Mouse (Mus musculus): ENCODE measurements around the gene Rhno1. TPM values are rescaled to one million over a fixed set of nuclear protein-coding genes. Genes with fewer than 3 reads are reported as not detected.
"Not testable (repeated sequence)": the region's sequence is repeated elsewhere in the genome, so short reads cannot be mapped to it uniquely, and the experiment has no call there.

The Rhno1 gene
- polyA plus RNA-seq, 1 experiment = 27.3 TPM

GRCm38 (mm10) chr6:128389185-128389584, 26.5 kb upstream of the Rhno1 start:
- Histone ChIP-seq H3K4me1 (ENCODE audit: control insufficient read depth, insufficient read depth, low read length) (no peaks in the 10 kb centered on the region), H3K27ac (ENCODE audit: insufficient read depth, low read depth, low read length) (no peak overlapping the region), H3K4me3 (ENCODE audit: insufficient read depth, low read length) (no peak overlapping the region)
- TF ChIP-seq POLR2A (IDR thresholded peaks at IDR 0.05; ENCODE audit: borderline replicate concordance, low read depth, low read length) (no peak), CTCF (IDR thresholded peaks at IDR 0.05; ENCODE audit: low read depth, low read length) (no peak)

- Histone ChIP-seq H3K27ac (ENCODE audit: insufficient read depth, low read depth, low read length) (no peak overlapping the region), H3K4me3 (ENCODE audit: insufficient read depth, low read length) (no peak overlapping the region), H3K4me1 (ENCODE audit: control insufficient read depth, insufficient read depth, low read length) (peaks cover 19% of the 10 kb centered on the region)
- TF ChIP-seq POLR2A (IDR thresholded peaks at IDR 0.05; ENCODE audit: borderline replicate concordance, low read depth, low read length) = no peak
- TF ChIP-seq CTCF (IDR thresholded peaks at IDR 0.05; ENCODE audit: low read depth, low read length) = no peak
Observed at GRCm38 (mm10) chr6:128385026-128385425, 22.3 kb upstream of the Rhno1 start.

GRCm38 (mm10) chr6:128383752-128384151, 21.0 kb upstream of the Rhno1 start:
- Histone ChIP-seq H3K4me1 (ENCODE audit: control insufficient read depth, insufficient read depth, low read length) (peaks cover 27% of the 10 kb centered on the region), H3K27ac (ENCODE audit: insufficient read depth, low read depth, low read length) (no peak overlapping the region), H3K4me3 (ENCODE audit: insufficient read depth, low read length) (no peak overlapping the region)
- no peak for TF ChIP-seq CTCF (IDR thresholded peaks at IDR 0.05; ENCODE audit: low read depth, low read length)
- no peak for TF ChIP-seq POLR2A (IDR thresholded peaks at IDR 0.05; ENCODE audit: borderline replicate concordance, low read depth, low read length)

DNA sequence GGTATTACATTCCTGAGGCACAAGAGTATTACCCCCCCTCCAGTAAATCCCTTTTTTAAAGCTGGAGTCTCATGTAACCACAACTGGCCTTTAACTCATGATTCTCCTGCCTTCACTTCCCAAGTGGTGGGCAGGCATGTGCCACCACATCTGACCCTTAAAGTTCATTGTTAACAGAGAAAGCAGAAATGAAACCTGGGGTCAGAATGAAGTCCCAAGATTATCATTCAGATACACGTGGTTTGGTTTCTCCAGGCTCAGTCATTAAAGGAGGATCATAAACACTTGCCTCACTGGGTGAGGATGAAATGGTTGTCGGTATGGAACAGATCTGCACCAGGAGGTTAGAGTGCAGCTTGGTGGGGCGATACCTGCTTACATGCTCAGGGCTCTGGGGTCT, 18.5 kb upstream of the Rhno1 start:
- Histone ChIP-seq H3K27ac (ENCODE audit: insufficient read depth, low read depth, low read length) (peak overlapping the region; percentile 51), H3K4me1 (ENCODE audit: control insufficient read depth, insufficient read depth, low read length) (peaks cover 27% of the 10 kb centered on the region), H3K4me3 (ENCODE audit: insufficient read depth, low read length) (no peak overlapping the region)
- no peak for TF ChIP-seq CTCF (IDR thresholded peaks at IDR 0.05; ENCODE audit: low read depth, low read length)
- TF ChIP-seq POLR2A (IDR thresholded peaks at IDR 0.05; ENCODE audit: borderline replicate concordance, low read depth, low read length) = no peak

GRCm38 (mm10) chr6:128380594-128381167, 18.0 kb upstream of the Rhno1 start:
- peaks cover 27% of the 10 kb centered on the region for H3K4me1 ChIP-seq (ENCODE audit: control insufficient read depth, insufficient read depth, low read length)
- peak overlapping the region; percentile 12 for H3K27ac ChIP-seq (ENCODE audit: insufficient read depth, low read depth, low read length)
- H3K4me3 ChIP-seq (ENCODE audit: insufficient read depth, low read length) = not testable (repeated sequence)

GRCm38 (mm10) chr6:128379636-128380035, 16.9 kb upstream of the Rhno1 start:
- Histone ChIP-seq H3K4me3 (ENCODE audit: insufficient read depth, low read length) (no peak overlapping the region), H3K4me1 (ENCODE audit: control insufficient read depth, insufficient read depth, low read length) (peaks cover 27% of the 10 kb centered on the region), H3K27ac (ENCODE audit: insufficient read depth, low read depth, low read length) (peak overlapping the region; percentile 26; the same call in 1 of the 2 replicates)
- TF ChIP-seq POLR2A (IDR thresholded peaks at IDR 0.05; ENCODE audit: borderline replicate concordance, low read depth, low read length) = no peak
- TF ChIP-seq CTCF (IDR thresholded peaks at IDR 0.05; ENCODE audit: low read depth, low read length) = no peak

DNA sequence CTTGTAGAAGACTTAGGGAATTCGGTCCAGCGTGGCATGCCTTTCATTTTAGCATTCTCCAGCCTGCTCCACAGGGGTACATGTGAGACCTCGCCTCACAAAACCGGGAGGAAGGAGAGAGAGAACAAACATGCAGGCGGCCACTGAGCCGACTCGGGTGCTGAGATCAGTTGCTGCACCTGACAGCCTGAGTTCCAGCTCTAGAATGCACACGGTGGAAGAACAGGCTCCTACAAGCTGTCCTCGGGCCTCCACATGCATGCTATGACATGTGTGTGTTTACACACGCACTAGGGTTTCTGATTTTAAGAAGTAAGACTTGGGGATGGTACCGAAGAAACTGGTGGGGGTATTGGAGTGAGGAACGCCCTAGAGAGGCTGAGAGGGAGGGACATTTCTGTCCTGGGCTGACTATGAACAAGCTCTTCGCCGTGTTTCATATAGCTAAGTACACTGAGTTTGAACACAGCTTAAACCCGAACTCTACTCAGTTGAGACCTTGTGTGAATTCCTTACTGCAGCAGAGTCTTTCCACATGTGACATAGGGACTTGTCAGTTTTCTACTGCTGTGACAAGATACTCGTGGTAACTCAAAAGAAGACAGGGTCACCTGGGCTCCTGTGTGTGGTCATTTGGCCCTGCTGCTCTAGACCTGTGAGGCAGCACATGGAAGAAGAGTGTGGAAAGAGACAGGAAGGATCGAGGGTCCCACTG, 13.8 kb upstream of the Rhno1 start:
- Histone ChIP-seq H3K4me1 (ENCODE audit: control insufficient read depth, insufficient read depth, low read length) (peaks cover 16% of the 10 kb centered on the region), H3K27ac (ENCODE audit: insufficient read depth, low read depth, low read length) (no peak overlapping the region), H3K4me3 (ENCODE audit: insufficient read depth, low read length) (no peak overlapping the region)
- TF ChIP-seq POLR2A (IDR thresholded peaks at IDR 0.05; ENCODE audit: borderline replicate concordance, low read depth, low read length) = no peak
- no peak for TF ChIP-seq CTCF (IDR thresholded peaks at IDR 0.05; ENCODE audit: low read depth, low read length)

DNA sequence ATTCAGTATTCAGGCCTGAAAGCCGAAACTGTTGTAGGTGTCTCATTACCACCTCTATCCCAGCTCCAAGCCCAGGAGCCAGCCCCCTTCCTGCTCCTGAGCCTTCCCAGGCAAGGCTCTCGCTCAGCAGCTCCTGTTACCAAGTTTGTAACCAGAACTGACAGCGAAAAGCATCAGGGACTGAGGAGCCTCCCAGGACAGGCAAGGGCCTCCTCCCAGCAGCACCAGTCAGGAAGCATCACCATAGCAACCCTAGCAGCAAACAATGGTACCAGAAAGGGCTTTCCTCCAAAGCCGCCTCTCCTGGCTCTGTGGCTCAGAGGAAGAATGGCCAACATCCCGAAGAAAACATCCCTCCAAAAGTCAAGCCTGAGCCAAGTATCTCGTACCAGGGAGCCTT, 12.5 kb upstream of the Rhno1 start, which contains the start of the genes Tex52 and Gm44596:
TSS of gene Tex52 (plus strand) at position 265 of the 400 bp plus-strand sequence.
TSS of gene Gm44596 (plus strand) at position 312 of the 400 bp plus-strand sequence.
- Histone ChIP-seq H3K4me3 (ENCODE audit: insufficient read depth, low read length) (no peak within 1 kb of the TSS), H3K4me1 (ENCODE audit: control insufficient read depth, insufficient read depth, low read length) (peaks cover 10% of the 10 kb centered on the region), H3K27ac (ENCODE audit: insufficient read depth, low read depth, low read length) (no peak within 1 kb of the TSS)
- TF ChIP-seq CTCF (IDR thresholded peaks at IDR 0.05; ENCODE audit: low read depth, low read length) (no peak), POLR2A (IDR thresholded peaks at IDR 0.05; ENCODE audit: borderline replicate concordance, low read depth, low read length) (no peak)

GRCm38 (mm10) chr6:128370040-128370439, 7.3 kb upstream of the Rhno1 start:
- peaks cover 13% of the 10 kb centered on the region for H3K4me1 ChIP-seq (ENCODE audit: control insufficient read depth, insufficient read depth, low read length)

GRCm38 (mm10) chr6:128366466-128366865, 3.8 kb upstream of the Rhno1 start:
- Histone ChIP-seq H3K4me1 (ENCODE audit: control insufficient read depth, insufficient read depth, low read length) (peaks cover 23% of the 10 kb centered on the region), H3K27ac (ENCODE audit: insufficient read depth, low read depth, low read length) (no peak overlapping the region), H3K4me3 (ENCODE audit: insufficient read depth, low read length) (no peak overlapping the region)
- TF ChIP-seq POLR2A (IDR thresholded peaks at IDR 0.05; ENCODE audit: borderline replicate concordance, low read depth, low read length) = no peak
- no peak for TF ChIP-seq CTCF (IDR thresholded peaks at IDR 0.05; ENCODE audit: low read depth, low read length)

More at GRCm38 (mm10) chr6:128370040-128370439, 7.3 kb upstream of the Rhno1 start:
- Histone ChIP-seq H3K4me3 (ENCODE audit: insufficient read depth, low read length) (no peak overlapping the region), H3K27ac (ENCODE audit: insufficient read depth, low read depth, low read length) (no peak overlapping the region)
- no peak for TF ChIP-seq CTCF (IDR thresholded peaks at IDR 0.05; ENCODE audit: low read depth, low read length)
- TF ChIP-seq POLR2A (IDR thresholded peaks at IDR 0.05; ENCODE audit: borderline replicate concordance, low read depth, low read length) = no peak

Measured in bone marrow macrophage, adult 2 months (primary cell).